Comparison of ENCODE assay signal across 10 mouse cellular contexts in the genomic region with DNA sequence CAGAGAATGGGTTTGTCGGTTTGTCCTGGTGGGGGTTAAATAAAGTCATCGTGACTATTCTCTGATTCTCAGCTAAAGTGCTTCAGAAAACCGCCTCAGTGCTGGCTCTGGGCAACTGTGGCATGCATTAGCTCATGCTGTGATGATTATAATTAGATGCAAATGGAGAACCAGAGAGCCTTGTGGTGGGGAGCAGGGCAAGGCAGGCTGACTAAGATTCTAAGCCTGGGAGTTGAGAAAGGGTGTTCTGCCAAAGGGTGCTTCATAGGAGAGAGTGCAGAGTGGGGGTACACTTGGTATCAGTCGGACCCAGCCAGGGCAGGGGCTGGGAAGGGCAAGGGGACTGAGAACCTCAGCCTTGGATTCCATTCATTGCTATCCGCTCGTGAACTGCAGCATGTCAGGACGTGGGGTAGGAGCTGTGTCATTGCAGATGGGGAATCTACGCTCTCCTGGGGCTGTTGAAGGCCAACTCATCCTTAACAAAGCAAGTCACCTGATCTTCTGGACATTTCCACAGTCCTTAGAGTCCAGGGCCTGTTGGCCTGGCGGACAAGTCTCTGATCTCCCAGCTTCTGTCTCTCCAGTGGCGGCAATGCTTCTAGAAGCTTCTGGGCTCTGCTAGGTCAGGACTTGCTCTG. TPM values are rescaled to one million over a fixed set of nuclear protein-coding genes. Genes with fewer than 3 reads are reported as not detected.
DNase-seq lines count a peak whose midpoint lies in the region; ATAC-seq and TF ChIP-seq lines count a peak whose summit lies in the region.
"Had no signal": no experiment of that assay in that cellular context is flagged by ENCODE, and none has a peak within 500 bp of the region (broad histone marks: within the 10 kb centered on the region; RNA-seq: fewer than 3 reads in every experiment).

No protein-coding gene starts in this region.

- ATAC-seq in heart, postnatal 0 days (ENCODE audit: insufficient read depth, low read depth) = no peak
- ATAC-seq in hindbrain, embryonic 15.5 days (ENCODE audit: low FRiP score, low read depth) = no peak

- H3K9me3 ChIP-seq in heart, postnatal 0 days (replicated peaks; ENCODE audit: control insufficient read depth, low read length) = no peaks in the 10 kb centered on the region
- H3K9me3 ChIP-seq in hindbrain, embryonic 15.5 days = no peaks in the 10 kb centered on the region

- no peak for TF ChIP-seq CTCF in heart, postnatal 0 days (IDR thresholded peaks at IDR 0.05; ENCODE audit: low read depth)
- no peak for TF ChIP-seq CTCF in bone marrow macrophage, adult 2 months (IDR thresholded peaks at IDR 0.05; ENCODE audit: low read depth, low read length)

- no peak for TF ChIP-seq EP300 in heart, postnatal 0 days (IDR thresholded peaks at IDR 0.05; ENCODE audit: low read depth)

- intact Hi-C loops in heart, postnatal 25 days (cut with DNase I) = no loop called here

- DNase-seq in heart, postnatal 0 days (ENCODE audit: low spot score) = no peak
- DNase-seq in heart, postnatal 25 days (ENCODE audit: low spot score) = no peak
- peak; percentile 52 for DNase-seq in 3134 (ENCODE audit: extremely low read depth, insufficient read length, low spot score)
- DNase-seq in ovary, adult 18-20 months (ENCODE audit: low spot score) = no peak
- DNase-seq in layer of hippocampus, adult 9-10 months (ENCODE audit: low spot score) = no peak
- no peak for DNase-seq in right cerebral cortex, postnatal 36 days (ENCODE audit: low spot score in 2 of 2)
- DNase-seq: cerebellum, adult 9-11 months; liver, postnatal 0 days had no signal

- H3K4me2 ChIP-seq in heart, postnatal 0 days (ENCODE audit: low read depth, low read length) = no peak overlapping the region
- no peak overlapping the region for H3K4me2 ChIP-seq in hindbrain, embryonic 15.5 days

- H3K9ac ChIP-seq in heart, postnatal 0 days (replicated peaks; ENCODE audit: low read depth, low read length) = no peak overlapping the region
- no peak overlapping the region for H3K9ac ChIP-seq in hindbrain, embryonic 15.5 days
- H3K9ac ChIP-seq: liver, postnatal 0 days had no signal

- peaks cover 28% of the 10 kb centered on the region for H3K4me1 ChIP-seq in heart, postnatal 0 days (ENCODE audit: control insufficient read depth, insufficient read depth)
- peaks cover 88% of the 10 kb centered on the region for H3K4me1 ChIP-seq in bone marrow macrophage, adult 2 months (ENCODE audit: control insufficient read depth, insufficient read depth, low read length)
- H3K4me1 ChIP-seq in hindbrain, embryonic 15.5 days (replicated peaks) = peaks cover 25% of the 10 kb centered on the region

- H3K27me3 ChIP-seq in heart, postnatal 0 days (ENCODE audit: control insufficient read depth, insufficient read depth, low read length) = no peaks in the 10 kb centered on the region
- no peaks in the 10 kb centered on the region for H3K27me3 ChIP-seq in hindbrain, embryonic 15.5 days

- TF ChIP-seq POLR2A in bone marrow macrophage, adult 2 months (IDR thresholded peaks at IDR 0.05; ENCODE audit: borderline replicate concordance, low read depth, low read length) = no peak

- 43% methylated on average over 10 of the region's 10 CpGs for WGBS in heart, postnatal 0 days
- 45% methylated on average over 10 of the region's 10 CpGs for WGBS in hindbrain, embryonic 15.5 days

- no peak overlapping the region for H3K4me3 ChIP-seq in heart, postnatal 0 days (ENCODE audit: low read depth, low read length)
- 0 out of 2 replicates have a peak overlapping the region, but pooled peaks have one; percentile 2 for H3K4me3 ChIP-seq in bone marrow macrophage, adult 2 months (ENCODE audit: insufficient read depth, low read length)
- no peak overlapping the region for H3K4me3 ChIP-seq in hindbrain, embryonic 15.5 days

- H3K36me3 ChIP-seq in heart, postnatal 0 days (replicated peaks; ENCODE audit: control insufficient read depth, insufficient read depth, low read length) = no peaks in the 10 kb centered on the region
- no peaks in the 10 kb centered on the region for H3K36me3 ChIP-seq in hindbrain, embryonic 15.5 days

- H3K27ac ChIP-seq in heart, postnatal 0 days (ENCODE audit: low read depth) = peak overlapping the region; percentile 45; the same call in 1 of the 2 replicates
- H3K27ac ChIP-seq in bone marrow macrophage, adult 2 months (ENCODE audit: insufficient read depth, low read depth, low read length) = peak overlapping the region; percentile 69
- peak overlapping the region; percentile 65 for H3K27ac ChIP-seq in hindbrain, embryonic 15.5 days (replicated peaks)

RNA-seq across cellular contexts. Expression of gene Fam129b, which starts 20.7 kb away (rescaled TPM):
- 59.6 and 60.1 TPM in 2 replicates for total RNA-seq in heart, postnatal 0 days (2014; rRNA removed; ENCODE audit: low replicate concordance)
- polyA plus RNA-seq in heart, postnatal 0 days (2015; fragmentation: Nextera tagmentation; extraction: Ambion mirVana) = 25.2 and 25.3 TPM in 2 replicates
- total RNA-seq in heart, postnatal 25 days (2021) = 10 to 100 TPM; 23.8 to 31.9 TPM
- 78.3 and 90.1 TPM in 2 replicates for polyA plus RNA-seq in bone marrow macrophage, adult 2 months (2012; ENCODE audit: insufficient read depth, insufficient read length, missing spikeins)
- polyA plus RNA-seq in hindbrain, embryonic 15.5 days (2015; fragmentation: Nextera tagmentation; extraction: Ambion mirVana) = 33.5 and 33.9 TPM in 2 replicates

RNA-seq across cellular contexts. Expression of gene Stxbp1, which starts 49.6 kb away (rescaled TPM):
- total RNA-seq in heart, postnatal 0 days (2014; rRNA removed; ENCODE audit: low replicate concordance) = 12.6 and 46.0 TPM in 2 replicates
- polyA plus RNA-seq in heart, postnatal 0 days (2015; fragmentation: Nextera tagmentation; extraction: Ambion mirVana) = 20.9 and 23.5 TPM in 2 replicates
- total RNA-seq in heart, postnatal 25 days (2021) = 10 to 100 TPM; 11.0 to 11.7 TPM
- polyA plus RNA-seq in bone marrow macrophage, adult 2 months (2012; ENCODE audit: insufficient read depth, insufficient read length, missing spikeins) = 17.1 and 17.7 TPM in 2 replicates
- 296 and 323 TPM in 2 replicates for polyA plus RNA-seq in hindbrain, embryonic 15.5 days (2015; fragmentation: Nextera tagmentation; extraction: Ambion mirVana)

Comparison
In these comparisons a context has a peak if more than half of its experiments do, and no peak if none do; other contexts are left out.
1. RNA of gene Stxbp1, which starts 49.6 kb away (polyA plus RNA-seq): 296 to 323 TPM in hindbrain, embryonic 15.5 days; 20.9 to 23.5 TPM in heart, postnatal 0 days and 17.1 to 17.7 TPM in bone marrow macrophage, adult 2 months; every median in the first group is over 10 times any median in the second.
2. Peak in every context shown above with its lines, with median percentiles within 50 percentile points of each other: H3K27ac ChIP-seq.